Mouse (Mus musculus) limb, embryonic 15.5 days (tissue): ENCODE measurements around the gene Commd1. TPM values are rescaled to one million over a fixed set of nuclear protein-coding genes. Genes with fewer than 3 reads are reported as not detected.

ENCODE experiments used
- ATAC-seq: fragments of 200-750 bp; cut with Nextera tagmentation; 2 replicates; pipeline ENCODE4 v1.8.0; 2017; ENCODE audit warnings: low read depth, moderate TSS enrichment; ENCODE audit not compliant: insufficient number of reproducible peaks, low FRiP score, low TSS enrichment
- H3K27ac ChIP-seq: fragments of 300-500 bp; sonication (generic); 2 replicates; pipeline ENCODE4 v1.5.1; 2015; ENCODE audit warnings: moderate library complexity, mild to moderate bottlenecking, inconsistent platforms
- H3K27me3 ChIP-seq: fragments of 300-500 bp; sonication (generic); 2 replicates; pipeline ENCODE4 v1.6.1; 2015; ENCODE audit warnings: inconsistent platforms
- H3K36me3 ChIP-seq: fragments of 300-500 bp; sonication (generic); 2 replicates; pipeline ENCODE4 v1.6.1; 2015; ENCODE audit warnings: inconsistent platforms
- H3K4me1 ChIP-seq: fragments of 300-500 bp; sonication (generic); 2 replicates; pipeline ENCODE4 v1.6.1; 2015; ENCODE audit warnings: inconsistent platforms
- H3K4me2 ChIP-seq: fragments of 300-500 bp; sonication (generic); 2 replicates; pipeline ENCODE4 v1.6.1; 2015; ENCODE audit warnings: mild to moderate bottlenecking, inconsistent platforms
- H3K4me3 ChIP-seq: fragments of 300-500 bp; sonication (generic); 2 replicates; pipeline ENCODE4 v1.5.1; 2015; ENCODE audit warnings: mild to moderate bottlenecking, inconsistent platforms
- H3K9ac ChIP-seq: fragments of 300-500 bp; sonication (generic); 2 replicates; pipeline ENCODE4 v1.6.1; 2015; ENCODE audit warnings: inconsistent platforms
- H3K9me3 ChIP-seq: fragments of 300-500 bp; sonication (generic); 2 replicates; pipeline ENCODE4 v1.6.1; 2016; ENCODE audit warnings: inconsistent platforms
- WGBS: fragments of 180-500 bp; shearing (Covaris S2); methylation state at CpG from one replicate; pipeline ENCODE4 v1.1.7; 2015; 5-methylcytosine and 5-hydroxymethylcytosine counted together
- polyA plus RNA-seq: library from polyadenylated mRNA; unstranded; fragments of >200 nt; fragmentation: Nextera tagmentation; extraction: Ambion mirVana; gene quantifications from 2 replicates; pipeline ENCODE4 v1.2.1, GENCODE M21; 2015

The Commd1 gene
- polyA plus RNA-seq, 1 experiment from 2014 or later: 348 TPM

DNA sequence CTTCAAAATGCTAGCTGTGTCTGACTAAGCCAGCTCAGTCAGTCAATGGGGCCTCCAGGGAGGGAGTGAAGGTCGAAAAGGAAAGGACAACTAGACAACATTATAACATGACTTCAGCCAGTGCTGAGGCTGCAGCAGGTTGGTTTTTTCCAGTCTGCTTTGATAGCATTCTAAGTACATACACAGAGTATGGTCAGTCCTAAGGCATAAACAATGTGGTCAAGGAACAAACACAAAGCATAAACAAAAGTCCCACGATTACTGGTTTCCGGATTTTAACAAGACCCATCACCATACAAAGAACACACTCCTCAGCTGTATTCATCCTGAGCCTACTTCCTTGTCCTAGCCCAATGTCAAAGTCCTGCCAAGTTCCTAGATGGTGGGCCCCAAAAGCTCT lies 3.3 kb upstream of the Commd1 start:
- 77% methylated on average over 3 of the region's 3 CpGs for WGBS
- H3K9me3 ChIP-seq: no peaks in the 10 kb centered on the region
- peaks cover 11% of the 10 kb centered on the region for H3K4me1 ChIP-seq
- H3K4me3 ChIP-seq: no peak overlapping the region
- H3K27me3 ChIP-seq: no peaks in the 10 kb centered on the region
- no peak overlapping the region for H3K9ac ChIP-seq
- no peaks in the 10 kb centered on the region for H3K36me3 ChIP-seq
- no peak overlapping the region for H3K4me2 ChIP-seq
- no peak overlapping the region for H3K27ac ChIP-seq
- ATAC-seq: no peak

DNA sequence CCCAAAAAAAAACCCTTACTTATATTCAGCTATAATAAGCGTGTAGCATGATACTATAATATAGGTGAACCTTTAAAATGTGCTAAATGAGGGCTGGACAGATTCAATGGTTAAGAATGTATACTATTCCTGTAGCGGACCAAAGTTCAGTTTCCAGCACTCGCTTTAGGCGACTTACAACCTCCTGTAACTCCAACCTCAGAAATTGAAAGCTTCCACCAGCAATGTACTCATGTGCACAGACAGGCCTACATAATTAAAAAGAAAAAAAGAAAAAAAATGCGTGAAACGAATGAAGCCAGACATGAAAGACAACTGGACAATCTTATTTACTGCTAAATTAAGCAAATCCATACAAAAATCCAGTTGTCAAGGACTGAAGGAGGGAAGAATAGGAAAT lies 664 bp upstream of the Commd1 start:
- Histone ChIP-seq H3K4me2 (no peak overlapping the region), H3K9ac (no peak overlapping the region), H3K27me3 (no peaks in the 10 kb centered on the region), H3K36me3 (peaks cover 11% of the 10 kb centered on the region), H3K4me3 (no peak overlapping the region), H3K4me1 (peaks cover 15% of the 10 kb centered on the region), H3K9me3 (no peaks in the 10 kb centered on the region), H3K27ac (no peak overlapping the region)
- WGBS: 69% methylated on average over 6 of the region's 6 CpGs
- ATAC-seq: no peak

DNA sequence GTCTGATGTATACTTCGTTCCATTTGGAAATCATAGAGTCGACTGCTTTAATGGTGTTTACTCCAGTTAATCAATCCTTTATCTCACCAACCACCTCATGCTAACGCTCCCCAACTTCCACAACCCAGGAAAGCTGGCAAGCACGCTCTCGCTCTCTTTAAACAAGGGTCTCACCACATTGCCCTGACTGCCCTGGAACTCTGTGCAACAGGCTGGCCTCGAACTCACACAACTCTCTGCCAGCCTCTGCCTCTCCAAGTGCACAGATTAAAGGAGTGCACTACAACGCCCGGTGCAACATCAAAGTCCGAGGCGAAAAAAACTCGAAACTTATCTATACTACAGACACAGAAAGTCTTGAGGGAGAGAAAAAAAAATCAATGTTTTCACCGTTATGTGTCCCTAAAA lies 635 bp downstream of the Commd1 start:
- peak; percentile 32; the same call in 1 of the 2 replicates for ATAC-seq
- WGBS: 3% methylated on average over 12 of the region's 12 CpGs
- H3K27ac ChIP-seq: peak overlapping the region; percentile 98
- peaks cover 17% of the 10 kb centered on the region for H3K36me3 ChIP-seq
- peak overlapping the region; percentile 53 for H3K9ac ChIP-seq
- H3K4me3 ChIP-seq: peak overlapping the region; percentile 72
- no peaks in the 10 kb centered on the region for H3K9me3 ChIP-seq
- H3K4me2 ChIP-seq: peak overlapping the region; percentile 69
- no peaks in the 10 kb centered on the region for H3K27me3 ChIP-seq
- peaks cover 15% of the 10 kb centered on the region for H3K4me1 ChIP-seq

DNA sequence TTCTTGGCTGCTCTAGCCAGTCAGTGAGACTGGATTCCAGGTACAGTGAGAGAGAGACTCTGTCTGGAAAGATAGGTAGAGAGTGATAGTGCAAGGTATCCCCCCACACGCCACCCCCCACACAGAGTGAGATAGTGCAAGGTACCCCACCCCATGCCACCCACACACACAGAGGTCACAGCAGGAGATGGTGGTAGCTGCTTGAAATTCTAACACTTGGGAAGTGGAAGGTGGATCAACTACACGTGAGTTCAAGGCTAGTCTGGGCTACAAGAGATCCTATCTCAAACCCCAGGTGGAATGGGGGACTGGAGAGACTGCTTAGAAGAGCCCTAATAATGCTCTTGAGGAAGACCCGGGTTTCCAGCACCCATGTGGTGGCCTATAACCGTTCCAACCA lies 1.1 kb downstream of the Commd1 start:
- Histone ChIP-seq H3K4me1 (peaks cover 15% of the 10 kb centered on the region), H3K4me3 (peak overlapping the region; percentile 72), H3K4me2 (peak overlapping the region; percentile 69), H3K27me3 (no peaks in the 10 kb centered on the region), H3K9ac (0 out of 2 replicates have a peak overlapping the region, but pooled peaks have one; percentile 53), H3K9me3 (no peaks in the 10 kb centered on the region), H3K36me3 (peaks cover 17% of the 10 kb centered on the region), H3K27ac (peak overlapping the region; percentile 98; the same call in 1 of the 2 replicates)
- ATAC-seq: no peak
- WGBS: 38% methylated on average over 4 of the region's 4 CpGs

DNA sequence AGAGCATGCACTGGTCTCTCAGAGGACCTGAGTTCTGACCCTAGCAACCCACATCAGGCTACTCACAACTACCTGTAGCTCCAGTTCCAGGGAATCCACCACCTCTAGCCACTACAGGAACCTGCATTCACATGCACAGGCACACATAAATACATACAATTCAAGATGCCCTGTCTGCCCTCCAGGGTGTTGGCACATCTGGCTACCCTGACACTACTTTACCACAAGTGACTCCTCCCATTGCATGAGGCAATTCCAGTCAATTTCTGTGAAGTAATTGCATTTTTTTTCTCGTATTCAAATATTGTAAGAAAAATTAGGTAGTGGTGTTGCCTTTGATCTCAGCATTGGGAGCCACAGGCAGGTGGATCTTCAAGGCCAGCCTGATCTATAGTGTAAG lies 3.0 kb downstream of the Commd1 start:
- ATAC-seq: no peak
- H3K27ac ChIP-seq: no peak overlapping the region
- H3K4me1 ChIP-seq: peaks cover 21% of the 10 kb centered on the region
- WGBS: 78% methylated on average over 1 of the region's 1 CpGs
- H3K27me3 ChIP-seq: no peaks in the 10 kb centered on the region
- H3K9me3 ChIP-seq: no peaks in the 10 kb centered on the region
- H3K4me2 ChIP-seq: no peak overlapping the region
- peaks cover 21% of the 10 kb centered on the region for H3K36me3 ChIP-seq
- no peak overlapping the region for H3K4me3 ChIP-seq
- no peak overlapping the region for H3K9ac ChIP-seq

DNA sequence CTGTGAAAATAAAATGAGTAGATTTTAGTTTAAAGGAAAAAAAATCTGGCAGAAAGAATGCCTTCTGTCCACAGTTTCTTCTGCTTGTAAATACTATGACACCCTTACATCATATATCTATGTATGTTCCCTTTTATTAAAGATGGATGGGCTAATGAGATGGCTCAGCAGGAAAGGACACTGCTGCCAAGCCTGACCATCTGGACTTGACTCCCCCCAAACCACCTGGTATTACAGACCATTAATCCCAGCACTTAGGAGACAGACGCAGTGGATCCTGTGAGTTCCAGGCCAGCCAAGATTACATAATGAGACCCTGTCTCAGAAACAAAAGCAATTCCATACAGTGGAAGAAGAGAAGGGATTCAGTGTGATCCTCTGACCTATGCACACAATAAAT lies 3.5 kb downstream of the Commd1 start:
- ATAC-seq: no peak
- no peaks in the 10 kb centered on the region for H3K27me3 ChIP-seq
- no peaks in the 10 kb centered on the region for H3K9me3 ChIP-seq
- no peak overlapping the region for H3K4me3 ChIP-seq
- peaks cover 26% of the 10 kb centered on the region for H3K36me3 ChIP-seq
- no peak overlapping the region for H3K27ac ChIP-seq
- H3K4me1 ChIP-seq: peaks cover 23% of the 10 kb centered on the region
- WGBS: 57% methylated on average over 1 of the region's 1 CpGs
- H3K4me2 ChIP-seq: no peak overlapping the region
- H3K9ac ChIP-seq: no peak overlapping the region

DNA sequence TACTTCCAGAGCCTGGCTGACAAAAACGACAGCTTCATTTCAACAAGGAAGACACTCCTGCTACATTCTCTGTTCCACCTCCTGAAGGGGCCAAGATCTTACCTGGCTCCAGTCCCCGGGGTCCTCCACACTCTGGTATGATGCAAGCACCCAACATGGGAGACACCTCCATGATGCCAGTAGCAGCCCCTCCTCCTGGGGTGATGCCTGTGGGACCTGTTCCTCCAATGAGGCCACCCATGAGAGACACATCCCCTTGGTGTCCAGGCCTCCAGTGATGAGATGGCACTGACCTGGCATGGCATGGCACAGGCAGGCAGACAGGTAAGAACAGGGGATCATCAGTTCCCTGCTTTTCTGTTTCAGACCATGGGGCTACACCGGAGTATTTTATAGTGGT lies 4.0 kb downstream of the Commd1 start:
- Histone ChIP-seq H3K4me1 (peaks cover 23% of the 10 kb centered on the region), H3K9me3 (no peaks in the 10 kb centered on the region), H3K9ac (no peak overlapping the region), H3K36me3 (peaks cover 31% of the 10 kb centered on the region), H3K27ac (no peak overlapping the region), H3K4me3 (no peak overlapping the region), H3K27me3 (no peaks in the 10 kb centered on the region), H3K4me2 (no peak overlapping the region)
- no peak for ATAC-seq
- 91% methylated on average over 3 of the region's 3 CpGs for WGBS

DNA sequence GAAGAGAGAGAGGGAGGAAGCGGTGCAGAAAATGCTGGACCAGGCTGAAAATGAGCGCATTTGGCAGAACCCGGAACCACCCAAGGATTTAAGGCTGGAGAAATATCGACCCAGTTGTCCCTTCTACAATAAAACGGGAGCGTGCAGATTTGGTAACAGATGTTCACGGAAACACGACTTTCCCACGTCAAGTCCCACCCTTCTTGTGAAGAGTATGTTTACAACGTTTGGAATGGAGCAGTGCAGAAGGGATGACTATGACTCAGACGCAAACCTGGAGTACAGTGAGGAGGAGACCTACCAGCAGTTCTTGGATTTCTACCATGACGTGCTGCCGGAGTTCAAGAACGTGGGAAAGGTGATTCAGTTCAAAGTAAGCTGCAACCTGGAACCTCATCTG lies 8.6 kb downstream of the Commd1 start:
- peaks cover 11% of the 10 kb centered on the region for H3K4me1 ChIP-seq
- H3K9ac ChIP-seq: no peak overlapping the region
- H3K27me3 ChIP-seq: no peaks in the 10 kb centered on the region
- peaks cover 42% of the 10 kb centered on the region for H3K36me3 ChIP-seq
- no peak for ATAC-seq
- H3K27ac ChIP-seq: peak overlapping the region; percentile 79; the same call in 1 of the 2 replicates
- peak overlapping the region; percentile 56 for H3K4me3 ChIP-seq
- peak overlapping the region; percentile 49 for H3K4me2 ChIP-seq
- peaks cover 3% of the 10 kb centered on the region; the same call in 1 of the 2 replicates for H3K9me3 ChIP-seq
- 49% methylated on average over 14 of the region's 14 CpGs for WGBS

DNA sequence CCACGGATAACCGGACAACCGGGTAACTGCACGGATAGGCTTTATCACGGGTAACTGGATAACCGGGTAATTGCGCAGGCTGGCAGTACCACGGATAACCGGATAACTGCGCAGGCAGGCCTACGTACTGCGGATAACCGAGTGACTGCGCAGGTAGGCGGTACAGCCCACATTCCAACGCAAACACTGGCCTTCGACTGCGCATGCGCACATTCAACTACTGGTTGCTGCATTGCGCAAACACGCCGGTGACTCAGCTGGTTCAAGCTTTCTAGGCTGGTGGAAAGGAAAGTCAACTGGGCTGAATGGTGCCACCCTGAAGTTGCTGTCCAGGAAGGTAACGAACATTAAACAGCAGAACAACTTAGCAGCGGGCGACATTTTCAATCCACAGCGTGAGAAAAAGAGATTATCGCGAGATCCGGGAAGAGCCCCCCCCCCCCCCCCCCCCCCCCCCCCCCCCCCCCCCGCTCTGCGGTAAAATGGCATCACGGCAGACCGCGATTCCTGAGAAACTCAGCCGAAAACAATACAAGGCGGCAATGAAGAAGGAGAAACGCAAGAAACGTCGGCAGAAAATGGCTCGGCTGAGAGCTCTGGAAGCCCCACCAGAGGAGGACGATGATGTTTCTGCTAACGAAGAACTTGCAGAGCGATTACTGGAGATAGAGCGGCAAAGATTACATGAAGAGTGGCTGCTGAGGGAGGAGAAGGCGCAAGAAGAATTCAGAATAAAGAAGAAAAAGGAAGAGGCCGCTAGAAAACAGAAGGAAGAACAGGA lies 9.2 kb downstream of the Commd1 start:
- Histone ChIP-seq H3K9me3 (peaks cover 3% of the 10 kb centered on the region; the same call in 1 of the 2 replicates), H3K9ac (peak overlapping the region; percentile 35), H3K4me3 (peak overlapping the region; percentile 56), H3K4me1 (peaks cover 8% of the 10 kb centered on the region), H3K27ac (peak overlapping the region; percentile 90), H3K27me3 (no peaks in the 10 kb centered on the region), H3K4me2 (peak overlapping the region; percentile 64), H3K36me3 (peaks cover 40% of the 10 kb centered on the region)
- WGBS: 53% methylated on average over 41 of the region's 46 CpGs
- ATAC-seq: 0 out of 2 replicates have a peak, but pooled peaks have one; percentile 17

DNA sequence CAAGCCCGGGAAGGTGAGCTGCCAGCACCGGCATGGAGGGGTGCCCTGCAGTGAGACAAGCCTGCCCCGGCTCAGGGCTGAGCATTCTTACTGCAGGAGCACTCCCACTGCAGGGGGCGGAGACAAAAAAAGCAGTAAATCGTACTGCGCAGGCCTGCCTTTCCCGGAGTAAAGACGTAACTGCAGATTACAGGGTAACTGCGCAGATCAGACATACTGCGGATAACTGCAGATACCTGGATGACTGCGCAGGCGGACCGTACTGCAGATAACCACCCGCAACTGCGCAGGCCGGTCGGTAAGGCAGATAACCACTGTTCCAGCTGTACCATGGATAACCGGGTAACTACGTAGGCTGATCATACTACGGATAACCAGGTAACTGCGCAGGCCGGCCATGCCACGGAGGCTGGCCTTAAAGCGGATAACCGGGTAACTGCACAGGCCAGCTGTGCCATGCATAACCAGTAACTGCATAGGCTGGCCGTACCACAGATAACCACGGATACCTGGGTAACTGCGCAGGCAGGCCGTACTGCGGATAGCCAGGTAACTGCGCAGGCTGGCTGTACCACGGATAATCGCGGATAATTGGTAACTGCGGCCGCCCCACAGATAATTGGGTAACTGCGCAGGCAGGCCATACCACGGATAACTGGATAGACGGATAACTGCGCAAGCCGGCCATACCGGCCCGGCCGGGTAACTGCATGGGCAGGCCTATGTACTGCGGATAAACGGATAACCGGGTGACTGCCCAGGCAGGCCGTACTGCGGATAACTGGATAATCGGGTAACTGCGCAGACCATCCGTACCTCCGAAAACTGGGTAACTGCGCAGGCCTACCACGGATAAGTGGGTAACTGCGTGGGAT lies 10.1 kb downstream of the Commd1 start, which contains the start of gene Zrsr1:
Gene Zrsr1 (plus strand): TSS at position 171 of the 875 bp plus-strand sequence.
- Histone ChIP-seq H3K9me3 (peaks cover 3% of the 10 kb centered on the region; the same call in 1 of the 2 replicates), H3K4me2 (peak within 1 kb of the TSS; percentile 64), H3K27me3 (no peaks in the 10 kb centered on the region), H3K4me3 (peak within 1 kb of the TSS; percentile 56), H3K9ac (peak within 1 kb of the TSS; percentile 35), H3K27ac (peak within 1 kb of the TSS; percentile 90), H3K4me1 (peaks cover 8% of the 10 kb centered on the region), H3K36me3 (peaks cover 37% of the 10 kb centered on the region)
- 52% methylated on average over 56 of the region's 56 CpGs for WGBS
- ATAC-seq: peak; percentile 44; the same call in 1 of the 2 replicates

DNA sequence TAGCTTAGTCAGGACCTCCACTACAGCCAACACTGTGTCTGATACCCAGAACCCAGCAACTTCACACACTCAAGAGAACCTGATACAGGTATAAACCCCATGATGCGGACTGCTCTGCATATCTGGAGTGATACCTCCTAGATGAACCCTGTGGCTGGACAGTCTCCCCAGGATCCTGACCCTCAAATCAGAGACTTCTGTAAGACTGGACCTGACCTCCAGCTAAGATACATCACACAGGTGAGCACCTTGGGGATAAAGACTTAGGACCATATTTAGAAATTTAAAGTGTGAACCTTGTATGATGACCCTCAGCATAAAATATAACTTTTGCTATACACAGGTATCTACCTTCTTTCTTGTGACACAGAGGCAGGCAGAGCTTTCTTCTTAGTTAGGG lies 11.6 kb downstream of the Commd1 start:
- Histone ChIP-seq H3K4me1 (peaks cover 7% of the 10 kb centered on the region), H3K4me2 (no peak overlapping the region), H3K27ac (no peak overlapping the region), H3K9ac (no peak overlapping the region), H3K4me3 (no peak overlapping the region), H3K36me3 (peaks cover 46% of the 10 kb centered on the region), H3K9me3 (peaks cover 3% of the 10 kb centered on the region; the same call in 1 of the 2 replicates), H3K27me3 (no peaks in the 10 kb centered on the region)
- WGBS: 97% methylated on average over 1 of the region's 1 CpGs
- ATAC-seq: no peak
